ENCODE assay signal across 27 mouse cellular contexts in genomic region chr7:78995820-78996219, GRCm38 (mm10). TPM values are rescaled to one million over a fixed set of nuclear protein-coding genes. Genes with fewer than 3 reads are reported as not detected.
"Had no signal": no experiment of that assay in that cellular context is flagged by ENCODE, and none has a peak within 500 bp of the region (broad histone marks: within the 10 kb centered on the region; RNA-seq: fewer than 3 reads in every experiment).

No protein-coding gene starts in this region.

- DNase-seq: gastrocnemius, postnatal 14 days; gastrocnemius, postnatal 36 days; heart, adult 18-20 months; heart, postnatal 10 days; kidney, adult 11 months; kidney, adult 2 months; kidney, adult 9 months; kidney, postnatal 14 days; kidney, postnatal 36 days; layer of hippocampus, adult 9-11 months; layer of hippocampus, postnatal 36 days; liver; liver, embryonic 13.5 days had no signal

- H3K9me3 ChIP-seq: heart, embryonic 12.5 days; hindbrain, embryonic 13.5 days; hindbrain, embryonic 15.5 days; kidney, embryonic 15.5 days; limb, embryonic 10.5 days; limb, embryonic 12.5 days; liver, embryonic 13.5 days; liver, embryonic 15.5 days had no signal

- H3K27me3 ChIP-seq: limb, embryonic 12.5 days had no signal

- H3K4me2 ChIP-seq: heart, embryonic 12.5 days; hindbrain, embryonic 13.5 days; hindbrain, embryonic 15.5 days; kidney, embryonic 15.5 days; limb, embryonic 12.5 days; liver, embryonic 11.5 days; liver, embryonic 13.5 days; liver, embryonic 15.5 days had no signal

- H3K9ac ChIP-seq: heart, embryonic 12.5 days; hindbrain, embryonic 13.5 days; hindbrain, embryonic 15.5 days; kidney, embryonic 15.5 days; limb, embryonic 12.5 days; liver, embryonic 13.5 days; liver, embryonic 15.5 days had no signal

- H3K27ac ChIP-seq: hindbrain, embryonic 13.5 days; hindbrain, embryonic 15.5 days; hindbrain, postnatal 0 days; kidney, embryonic 15.5 days; kidney, postnatal 0 days; left cerebral cortex, adult 2 months; limb, embryonic 10.5 days; limb, embryonic 12.5 days; liver, embryonic 13.5 days; liver, embryonic 15.5 days had no signal

- H3K4me1 ChIP-seq: hindbrain, embryonic 13.5 days; liver, embryonic 13.5 days; liver, embryonic 15.5 days had no signal

- H3K36me3 ChIP-seq: heart, embryonic 12.5 days; hindbrain, embryonic 13.5 days; hindbrain, embryonic 15.5 days; kidney, embryonic 15.5 days; limb, embryonic 10.5 days; limb, embryonic 12.5 days; liver, embryonic 13.5 days; liver, embryonic 15.5 days had no signal

- ATAC-seq: hindbrain, postnatal 0 days; intestine, embryonic 16.5 days had no signal

- H3K4me3 ChIP-seq: heart, embryonic 12.5 days; hindbrain, embryonic 13.5 days; hindbrain, embryonic 15.5 days; kidney, embryonic 15.5 days; left cerebral cortex, adult 2 months; limb, embryonic 10.5 days; limb, embryonic 12.5 days; liver, embryonic 13.5 days; liver, embryonic 15.5 days had no signal

RNA-seq across cellular contexts. Expression of gene Acan, which starts 57.5 kb away (rescaled TPM):
- total RNA-seq: hematopoietic stem cell, adult 5-6 weeks had no signal
- polyA plus RNA-seq: kidney, adult 2 months; large intestine, adult 2 months had no signal
